Mouse (Mus musculus) embryo, embryonic 11 days (tissue): ENCODE data around the gene 0610030E20Rik.

Source experiments
- DNase-seq: peaks from one replicate; pipeline ENCODE4 v3.0.0-alpha.2; 2015

The 0610030E20Rik gene

GRCm38 (mm10) chr6:72373184-72373583 lies 26.1 kb downstream of the 0610030E20Rik start:
- no peak for DNase-seq

- no peak for DNase-seq
Measured at GRCm38 (mm10) chr6:72374206-72374605, 27.1 kb downstream of the 0610030E20Rik start.

GRCm38 (mm10) chr6:72374820-72375563 lies 27.9 kb downstream of the 0610030E20Rik start:
- no peak for DNase-seq

GRCm38 (mm10) chr6:72378510-72379234 lies 31.6 kb downstream of the 0610030E20Rik start:
- no peak for DNase-seq

GRCm38 (mm10) chr6:72379377-72380130 lies 32.4 kb downstream of the 0610030E20Rik start:
- DNase-seq: no peak

GRCm38 (mm10) chr6:72380131-72380770 lies 33.1 kb downstream of the 0610030E20Rik start, which contains the start of gene Vamp5:
TSS of gene Vamp5 (minus strand) at chr6:72380468.
- DNase-seq: peak; percentile 76

GRCm38 (mm10) chr6:72382494-72382893 lies 35.4 kb downstream of the 0610030E20Rik start:
- no peak for DNase-seq

GRCm38 (mm10) chr6:72383142-72383820 lies 36.2 kb downstream of the 0610030E20Rik start:
- DNase-seq: no peak

GRCm38 (mm10) chr6:72383952-72384351 lies 36.8 kb downstream of the 0610030E20Rik start:
- no peak for DNase-seq

- no peak for DNase-seq
Measured at GRCm38 (mm10) chr6:72385258-72385657, 38.1 kb downstream of the 0610030E20Rik start.

GRCm38 (mm10) chr6:72386561-72386960 lies 39.4 kb downstream of the 0610030E20Rik start:
- DNase-seq: no peak

GRCm38 (mm10) chr6:72387816-72388215 lies 40.7 kb downstream of the 0610030E20Rik start:
- DNase-seq: no peak

GRCm38 (mm10) chr6:72388266-72388665 lies 41.1 kb downstream of the 0610030E20Rik start:
- DNase-seq: no peak

- no peak for DNase-seq
Measured at GRCm38 (mm10) chr6:72388791-72389329, 41.7 kb downstream of the 0610030E20Rik start.

GRCm38 (mm10) chr6:72389471-72389940 lies 42.4 kb downstream of the 0610030E20Rik start:
- DNase-seq: peak; percentile 44

- peak; percentile 71 for DNase-seq
Measured at GRCm38 (mm10) chr6:72389941-72390771, 43.0 kb downstream of the 0610030E20Rik start, which contains the start of gene Vamp8. TSS of gene Vamp8 (minus strand) at chr6:72390703.

- DNase-seq: peak; percentile 62
Measured at GRCm38 (mm10) chr6:72390795-72391521, 43.8 kb downstream of the 0610030E20Rik start.

GRCm38 (mm10) chr6:72392341-72392740 lies 45.2 kb downstream of the 0610030E20Rik start:
- DNase-seq: no peak

- DNase-seq: no peak
Measured at GRCm38 (mm10) chr6:72396837-72397251, 49.7 kb downstream of the 0610030E20Rik start.

- peak; percentile 47 for DNase-seq
Measured at GRCm38 (mm10) chr6:72399967-72400366, 52.9 kb downstream of the 0610030E20Rik start.
